Mouse (Mus musculus) hindbrain, embryonic 15.5 days (tissue): ENCODE measurements around the gene Teddm3. TPM values are rescaled to one million over a fixed set of nuclear protein-coding genes. Genes with fewer than 3 reads are reported as not detected.
"Not testable (repeated sequence)": the region's sequence is repeated elsewhere in the genome, so short reads cannot be mapped to it uniquely, and the experiment has no call there.

Source experiments
- ATAC-seq: fragments of 200-750 bp; cut with Nextera tagmentation; 2 replicates; pipeline ENCODE4 v1.8.0; 2017; ENCODE audit warnings: low read depth, moderate number of reproducible peaks, moderate TSS enrichment; ENCODE audit not compliant: low FRiP score
- H3K27ac ChIP-seq: fragments of 300-500 bp; sonication (generic); replicated peaks from 2 replicates; pipeline ENCODE4 v1.5.1; 2015; ENCODE audit warnings: mild to moderate bottlenecking, inconsistent platforms
- H3K27me3 ChIP-seq: fragments of 300-500 bp; sonication (generic); 2 replicates; pipeline ENCODE4 v1.6.1; 2015; ENCODE audit warnings: control low read depth, inconsistent platforms
- H3K36me3 ChIP-seq: fragments of 300-500 bp; sonication (generic); 2 replicates; pipeline ENCODE4 v1.6.1; 2015; ENCODE audit warnings: control low read depth, inconsistent platforms
- H3K4me1 ChIP-seq: fragments of 300-500 bp; sonication (generic); replicated peaks from 2 replicates; pipeline ENCODE4 v1.6.1; 2015; ENCODE audit warnings: control low read depth, inconsistent platforms
- H3K4me2 ChIP-seq: fragments of 300-500 bp; sonication (generic); 2 replicates; pipeline ENCODE4 v1.6.1; 2015; ENCODE audit warnings: moderate library complexity, mild to moderate bottlenecking, inconsistent platforms
- H3K4me3 ChIP-seq: fragments of 300-500 bp; sonication (generic); 2 replicates; pipeline ENCODE4 v1.5.1; 2015; ENCODE audit warnings: mild to moderate bottlenecking, inconsistent platforms
- H3K9ac ChIP-seq: fragments of 300-500 bp; sonication (generic); 2 replicates; pipeline ENCODE4 v1.6.1; 2015; ENCODE audit warnings: inconsistent platforms
- H3K9me3 ChIP-seq: fragments of 300-500 bp; sonication (generic); 2 replicates; pipeline ENCODE4 v1.6.1; 2016; ENCODE audit warnings: control low read depth, inconsistent platforms
- WGBS: fragments of 180-500 bp; shearing (Covaris S2); methylation state at CpG from one replicate; pipeline ENCODE4 v1.1.7; 2015; 5-methylcytosine and 5-hydroxymethylcytosine counted together
- polyA plus RNA-seq: library from polyadenylated mRNA; unstranded; fragments of >200 nt; fragmentation: Nextera tagmentation; extraction: Ambion mirVana; gene quantifications from 2 replicates; pipeline ENCODE4 v1.2.1, GENCODE M21; 2015

Teddm3 gene
- polyA plus RNA-seq, 1 experiment from 2014 or later, result 0.58 TPM

DNA sequence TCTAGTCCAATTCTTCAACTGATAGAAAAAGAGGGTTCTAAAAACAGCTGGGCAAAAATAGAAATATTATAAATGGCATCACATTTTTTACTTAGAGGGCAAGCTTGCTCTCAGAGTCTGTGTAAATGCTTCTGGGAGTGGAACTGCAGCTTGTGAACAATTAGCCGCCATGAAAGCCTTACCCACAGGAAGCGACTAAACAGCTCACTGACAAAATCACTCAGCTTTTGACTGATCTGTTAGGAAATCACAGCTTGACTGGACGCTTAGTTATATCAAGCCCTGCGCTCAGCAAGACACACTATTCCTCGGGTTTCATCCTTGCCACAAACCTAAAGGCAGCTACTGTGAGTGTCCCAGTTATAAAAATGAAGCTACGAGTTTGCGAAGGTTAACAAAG is 33.8 kb upstream of the Teddm3 start:
- Histone ChIP-seq H3K9me3 (no peaks in the 10 kb centered on the region), H3K27ac (no peak overlapping the region), H3K4me1 (peaks cover 9% of the 10 kb centered on the region), H3K9ac (no peak overlapping the region), H3K4me2 (peak overlapping the region; percentile 17; the same call in 1 of the 2 replicates), H3K27me3 (no peaks in the 10 kb centered on the region), H3K36me3 (no peaks in the 10 kb centered on the region), H3K4me3 (no peak overlapping the region)
- WGBS, result 38% methylated on average over 7 of the region's 7 CpGs
- ATAC-seq, result no peak

DNA sequence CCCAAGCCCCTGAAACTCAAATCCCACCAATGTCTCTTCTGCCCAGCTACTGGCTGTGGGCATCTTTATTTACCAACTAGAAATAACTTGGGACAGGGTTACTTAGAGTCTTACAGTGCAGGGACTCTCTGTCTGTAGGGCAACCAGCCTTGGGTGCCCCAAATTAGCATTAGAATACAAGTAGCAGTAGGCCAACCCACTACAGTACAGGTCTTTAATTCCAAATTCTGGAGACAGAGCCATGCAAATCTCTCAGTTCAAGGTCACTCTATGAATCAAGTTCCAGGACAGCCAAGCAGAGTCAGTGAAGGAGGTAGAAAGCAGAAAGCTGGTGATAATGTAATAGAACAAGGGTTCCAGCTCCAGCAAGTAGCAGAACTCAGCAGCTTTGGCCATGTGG is 30.9 kb upstream of the Teddm3 start:
- no peak overlapping the region for H3K9ac ChIP-seq
- peaks cover 9% of the 10 kb centered on the region for H3K4me1 ChIP-seq
- no peak overlapping the region for H3K4me3 ChIP-seq
- no peaks in the 10 kb centered on the region for H3K36me3 ChIP-seq
- H3K27ac ChIP-seq, result no peak overlapping the region
- H3K4me2 ChIP-seq, result no peak overlapping the region
- no peak for ATAC-seq
- no peaks in the 10 kb centered on the region for H3K27me3 ChIP-seq
- no peaks in the 10 kb centered on the region for H3K9me3 ChIP-seq

DNA sequence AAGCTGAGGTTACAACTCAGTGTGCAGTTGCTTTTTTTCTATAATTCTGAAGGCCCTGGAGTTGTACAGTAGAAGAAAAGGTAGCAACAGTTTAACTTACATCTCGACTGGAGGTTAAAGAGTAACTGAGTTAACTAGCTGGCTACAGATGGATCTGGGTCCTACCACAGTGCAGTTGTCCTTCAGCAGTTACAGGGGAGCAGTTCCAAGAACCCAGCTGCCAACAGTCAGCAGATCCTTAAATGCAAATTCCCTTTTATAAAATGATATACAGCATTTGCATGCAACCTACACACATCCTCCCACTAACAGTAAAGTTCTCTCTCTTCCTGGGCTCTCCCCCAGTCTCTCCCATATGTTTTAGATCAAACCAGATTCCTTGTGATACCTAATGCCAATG is 28.3 kb upstream of the Teddm3 start:
- H3K4me2 ChIP-seq, result no peak overlapping the region
- H3K9ac ChIP-seq, result no peak overlapping the region
- H3K36me3 ChIP-seq, result no peaks in the 10 kb centered on the region
- 0 out of 2 replicates have a peak, but pooled peaks cover 4% of the 10 kb centered on the region for H3K4me1 ChIP-seq
- H3K9me3 ChIP-seq, result no peaks in the 10 kb centered on the region
- H3K27me3 ChIP-seq, result no peaks in the 10 kb centered on the region
- 58% methylated on average over 1 of the region's 1 CpGs for WGBS
- no peak overlapping the region for H3K4me3 ChIP-seq
- no peak for ATAC-seq
- H3K27ac ChIP-seq, result no peak overlapping the region

DNA sequence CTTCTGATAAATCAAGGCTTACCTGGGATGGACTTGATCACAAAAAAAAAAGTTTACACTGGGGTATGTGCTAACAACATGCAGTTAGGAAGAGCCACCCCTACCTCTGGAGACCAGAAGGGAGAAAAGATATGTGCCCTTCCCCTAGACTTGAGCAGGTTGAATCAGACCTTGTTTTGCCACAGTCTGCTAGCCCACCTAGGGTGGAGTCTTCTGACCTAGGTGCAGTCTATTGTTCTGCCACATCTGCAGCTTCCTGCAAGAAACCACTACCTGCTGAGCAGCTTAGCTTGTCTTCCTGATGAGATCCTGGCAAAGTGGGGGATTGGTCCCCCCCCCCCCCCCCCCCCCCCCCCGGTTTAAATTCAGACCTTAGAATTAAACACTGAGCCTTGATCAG is 21.4 kb upstream of the Teddm3 start:
- no CpG with 5 or more reads among the region's 1 CpGs for WGBS
- no peak for ATAC-seq
- H3K36me3 ChIP-seq, result no peaks in the 10 kb centered on the region
- no peak overlapping the region for H3K4me2 ChIP-seq
- H3K27me3 ChIP-seq, result no peaks in the 10 kb centered on the region
- H3K4me1 ChIP-seq, result no peaks in the 10 kb centered on the region
- no peak overlapping the region for H3K4me3 ChIP-seq
- H3K9me3 ChIP-seq, result no peaks in the 10 kb centered on the region
- H3K27ac ChIP-seq, result no peak overlapping the region
- no peak overlapping the region for H3K9ac ChIP-seq

DNA sequence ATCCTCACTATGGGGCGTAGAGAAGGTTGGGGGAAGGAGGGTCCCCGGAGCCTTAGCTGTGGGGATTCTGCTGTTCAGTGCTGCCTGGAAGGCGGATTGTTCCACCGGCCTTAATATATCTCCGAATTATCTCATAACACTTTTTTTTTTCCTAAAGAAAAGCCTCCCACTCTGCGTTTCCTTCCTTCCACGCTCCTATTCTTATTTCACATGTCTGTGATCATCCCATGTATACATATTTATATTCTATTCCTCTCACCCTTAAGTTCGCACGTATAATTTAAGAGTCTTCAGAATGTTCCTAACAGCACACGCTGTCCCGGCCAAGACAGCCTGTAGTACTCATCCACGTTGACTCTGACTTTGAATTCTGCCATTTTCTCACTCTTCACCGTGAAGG is 14.9 kb upstream of the Teddm3 start:
- Histone ChIP-seq H3K4me2 (no peak overlapping the region), H3K4me3 (no peak overlapping the region), H3K4me1 (no peaks in the 10 kb centered on the region), H3K9me3 (no peaks in the 10 kb centered on the region), H3K36me3 (no peaks in the 10 kb centered on the region), H3K9ac (no peak overlapping the region), H3K27me3 (no peaks in the 10 kb centered on the region), H3K27ac (no peak overlapping the region)
- no peak for ATAC-seq
- 92% methylated on average over 13 of the region's 13 CpGs for WGBS

DNA sequence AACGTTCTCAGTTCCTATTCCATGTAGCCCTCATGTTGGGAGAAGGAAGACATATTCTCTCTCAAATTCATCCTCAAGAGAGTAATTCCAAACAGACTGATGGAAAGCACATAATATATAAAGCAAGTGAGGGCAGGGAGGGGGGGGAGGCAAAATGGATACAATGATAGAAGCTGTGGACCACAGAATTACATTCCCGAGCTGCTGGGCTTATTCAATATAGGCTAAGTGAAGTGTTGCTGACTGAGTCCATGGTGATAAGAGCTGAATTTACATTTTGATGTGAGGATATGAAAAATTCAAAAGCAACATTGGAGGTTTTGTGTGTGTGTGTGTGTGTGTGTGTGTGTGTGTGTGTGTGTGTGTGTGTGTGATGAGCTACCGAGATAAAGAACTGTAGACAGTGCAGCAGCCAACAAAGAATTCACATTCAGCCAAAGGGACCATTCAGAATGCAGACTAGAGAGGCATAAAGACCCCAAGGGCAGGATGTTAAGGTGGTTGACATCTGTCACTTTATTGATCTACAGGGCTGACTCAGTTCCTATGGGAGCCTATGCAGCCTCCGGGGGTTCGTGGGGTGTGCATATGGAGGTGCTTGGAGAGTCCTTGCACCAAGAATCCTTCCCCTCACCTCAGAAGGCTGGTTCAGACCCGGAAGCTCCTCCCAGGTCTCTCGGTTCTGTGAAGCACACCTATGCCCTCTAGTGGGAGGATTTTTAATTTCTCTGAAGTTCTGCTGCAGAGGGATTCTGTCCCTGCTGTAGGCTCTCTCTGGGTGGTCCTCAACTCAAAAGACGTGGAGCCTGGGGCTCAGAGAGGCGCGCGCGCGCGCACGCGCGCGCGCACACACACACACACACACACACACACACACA is 11.8 kb upstream of the Teddm3 start:
- not testable (repeated sequence) for H3K4me3 ChIP-seq, H3K4me1 ChIP-seq, H3K9ac ChIP-seq, H3K27ac ChIP-seq, H3K36me3 ChIP-seq, H3K27me3 ChIP-seq, H3K9me3 ChIP-seq
- 18% methylated on average over 17 of the region's 19 CpGs for WGBS
- ATAC-seq, result peak; percentile 83
- peak overlapping the region; percentile 27; the same call in 1 of the 2 replicates for H3K4me2 ChIP-seq

DNA sequence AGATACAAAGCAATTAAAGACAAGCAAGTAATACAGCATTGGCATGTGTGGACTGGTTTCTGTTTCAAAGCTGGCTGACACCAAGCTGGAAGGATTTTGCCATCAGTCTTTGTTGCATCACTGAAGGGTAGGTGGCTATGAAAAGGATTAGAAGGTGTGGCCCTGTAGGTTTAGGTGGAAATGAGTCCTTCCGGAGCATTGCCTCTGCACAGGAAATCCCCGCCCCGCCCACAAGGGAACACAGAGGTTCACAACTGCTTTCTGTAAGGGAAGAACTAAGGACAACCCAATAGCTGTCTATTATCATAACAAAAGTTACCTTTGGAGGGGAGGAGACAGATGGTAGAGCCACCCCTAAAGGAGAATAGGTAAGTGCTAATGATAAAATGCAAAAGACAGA is 9.6 kb upstream of the Teddm3 start:
- H3K36me3 ChIP-seq, H3K27ac ChIP-seq, H3K9me3 ChIP-seq, ATAC-seq, H3K9ac ChIP-seq, H3K4me2 ChIP-seq, H3K4me3 ChIP-seq, H3K4me1 ChIP-seq, H3K27me3 ChIP-seq: not testable (repeated sequence)
- WGBS, result 91% methylated on average over 3 of the region's 3 CpGs

DNA sequence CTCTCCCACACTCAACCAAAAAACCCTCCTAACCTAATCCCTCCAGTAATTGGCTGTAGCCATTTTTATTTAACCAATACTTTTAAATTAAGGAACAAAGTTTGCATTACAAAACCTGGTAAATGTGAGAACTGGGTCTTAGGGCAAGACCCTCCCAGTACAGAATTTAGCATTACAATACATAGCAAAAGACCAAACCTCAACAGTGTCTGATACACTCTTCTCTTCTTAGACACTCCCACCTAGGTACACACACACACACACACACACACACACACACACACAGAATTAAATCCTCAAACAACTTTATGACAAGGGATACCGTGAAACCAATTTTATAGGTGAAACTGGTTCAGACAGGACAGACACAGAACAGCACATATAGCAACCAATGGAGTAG is 5.4 kb upstream of the Teddm3 start:
- not testable (repeated sequence) for H3K36me3 ChIP-seq, H3K4me1 ChIP-seq, H3K4me2 ChIP-seq, H3K27me3 ChIP-seq, ATAC-seq, H3K9ac ChIP-seq, H3K27ac ChIP-seq, H3K4me3 ChIP-seq, H3K9me3 ChIP-seq
- WGBS, result 93% methylated on average over 1 of the region's 1 CpGs

DNA sequence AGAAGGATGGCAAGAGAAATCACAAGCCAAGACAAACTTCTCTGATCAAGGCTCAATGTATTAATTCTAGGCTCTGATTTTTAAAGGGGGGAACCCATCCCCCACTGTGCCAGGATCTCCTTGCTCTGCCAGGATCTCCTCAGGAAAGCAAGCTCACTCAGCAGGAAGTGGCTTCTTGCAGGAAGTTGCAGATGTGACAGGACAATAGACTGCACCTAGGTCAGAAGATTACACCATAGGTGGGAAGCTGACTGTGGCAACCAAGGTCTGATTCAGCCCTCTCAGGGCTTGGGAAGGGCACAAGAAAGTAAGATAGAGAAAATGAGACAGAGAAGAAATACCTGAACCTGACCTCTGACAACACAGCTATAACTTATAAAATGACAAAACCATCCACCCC is 2.5 kb upstream of the Teddm3 start:
- H3K9me3 ChIP-seq, H3K4me3 ChIP-seq, H3K36me3 ChIP-seq, ATAC-seq, H3K27me3 ChIP-seq, H3K27ac ChIP-seq, H3K4me1 ChIP-seq, H3K9ac ChIP-seq, H3K4me2 ChIP-seq: not testable (repeated sequence)

DNA sequence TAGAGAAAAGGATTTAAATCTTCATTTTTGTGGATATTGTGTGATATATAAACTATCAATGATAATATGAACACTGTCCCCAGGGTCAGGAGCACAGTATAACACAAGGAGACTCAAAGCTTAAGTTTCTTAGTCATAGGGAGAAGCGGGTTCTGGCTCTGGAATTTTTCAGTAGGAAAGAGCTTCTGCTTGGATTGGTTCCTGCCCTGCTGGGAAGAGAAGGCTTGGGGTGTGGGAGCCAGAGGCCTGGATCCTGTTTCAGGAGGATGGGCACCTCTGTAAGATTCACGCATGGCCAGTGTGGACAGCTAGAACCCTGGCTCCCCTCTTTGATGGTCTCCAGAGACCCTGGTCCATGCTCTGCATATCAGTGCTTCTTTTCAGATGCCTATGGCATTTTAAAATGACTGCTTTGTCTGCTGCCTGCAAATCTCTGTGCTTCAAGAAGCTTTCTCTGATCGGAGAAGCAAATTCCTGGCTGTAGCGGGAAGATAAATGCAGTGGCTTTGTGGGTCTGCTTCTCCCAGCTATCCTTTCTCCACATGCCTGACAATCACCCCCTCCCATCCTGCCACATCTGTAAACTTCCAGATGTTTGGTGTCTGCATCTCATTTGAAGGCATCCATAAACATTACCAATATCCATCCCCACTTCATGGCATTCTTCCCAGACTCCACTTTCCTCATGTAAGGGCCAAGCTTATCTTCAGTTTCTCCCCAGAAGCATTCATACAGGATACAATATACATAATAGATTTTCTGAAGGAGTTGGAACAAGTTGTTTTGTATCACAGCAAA is 2.0 kb downstream of the Teddm3 start:
- Histone ChIP-seq H3K4me3 (no peak overlapping the region), H3K9ac (no peak overlapping the region), H3K36me3 (no peaks in the 10 kb centered on the region), H3K27ac (no peak overlapping the region), H3K27me3 (no peaks in the 10 kb centered on the region), H3K4me2 (no peak overlapping the region), H3K4me1 (no peaks in the 10 kb centered on the region), H3K9me3 (no peaks in the 10 kb centered on the region)
- 70% methylated on average over 4 of the region's 4 CpGs for WGBS
- ATAC-seq, result no peak

DNA sequence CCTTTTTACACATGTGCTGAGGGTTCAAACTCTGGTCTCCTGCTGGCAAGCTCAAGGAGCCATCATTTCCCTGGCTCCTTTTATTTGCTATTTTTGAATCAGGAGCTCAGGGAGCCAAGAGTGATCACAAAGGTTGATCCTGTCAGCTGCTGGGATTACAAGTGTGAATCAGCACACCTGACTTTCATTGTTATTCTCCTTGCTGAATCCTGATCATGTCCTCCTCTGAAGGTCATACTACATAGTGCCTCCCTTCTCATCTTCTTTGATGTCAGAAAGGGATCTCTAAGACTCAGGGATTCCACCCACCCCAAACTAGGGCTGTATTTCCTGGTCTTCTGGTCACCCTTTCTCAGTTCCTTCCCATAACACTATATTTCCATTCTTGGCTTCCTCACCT is 3.9 kb downstream of the Teddm3 start:
- no peaks in the 10 kb centered on the region for H3K27me3 ChIP-seq
- H3K27ac ChIP-seq, result no peak overlapping the region
- no peak for ATAC-seq
- no peak overlapping the region for H3K9ac ChIP-seq
- H3K4me2 ChIP-seq, result no peak overlapping the region
- H3K4me3 ChIP-seq, result no peak overlapping the region
- no peaks in the 10 kb centered on the region for H3K9me3 ChIP-seq
- H3K36me3 ChIP-seq, result no peaks in the 10 kb centered on the region
- no peaks in the 10 kb centered on the region for H3K4me1 ChIP-seq

DNA sequence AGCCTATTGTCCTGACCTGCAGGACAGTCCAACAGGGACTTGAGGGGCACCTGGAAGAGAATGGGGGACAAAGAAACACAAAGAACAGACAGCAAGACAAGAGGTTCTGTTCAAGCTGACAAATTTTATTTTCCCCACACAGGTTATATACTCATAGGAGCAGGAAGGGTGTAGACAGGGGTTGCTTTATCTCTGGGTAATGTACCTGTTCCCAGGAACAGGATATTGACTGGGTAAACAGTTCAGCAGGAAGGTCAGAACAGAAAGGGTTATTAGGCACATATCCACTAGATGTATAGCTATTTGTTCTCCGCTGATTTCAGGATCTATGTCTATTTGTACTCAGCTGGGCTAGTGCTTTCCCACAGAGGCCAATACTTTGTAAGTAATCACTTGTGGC is 5.3 kb downstream of the Teddm3 start:
- not testable (repeated sequence) for H3K4me1 ChIP-seq, H3K9ac ChIP-seq, H3K9me3 ChIP-seq, H3K4me2 ChIP-seq, H3K36me3 ChIP-seq, H3K4me3 ChIP-seq, H3K27me3 ChIP-seq, H3K27ac ChIP-seq, ATAC-seq
- 81% methylated on average over 1 of the region's 1 CpGs for WGBS
